Mouse (Mus musculus): ENCODE measurements around the gene Sema3f.

- no peak for TF ChIP-seq POLR2A (IDR thresholded peaks at IDR 0.05; ENCODE audit: low read depth, low read length)
- TF ChIP-seq CTCF (IDR thresholded peaks at IDR 0.05; ENCODE audit: extremely low read depth, insufficient read length, insufficient replicate concordance, low read depth, low read length): no peak
These were observed 12.3 kb downstream of the Sema3f start for GRCm38 (mm10) chr9:107697811-107698521.

Measured in small intestine, adult 2 months (tissue).